Mouse (Mus musculus) E14TG2a.4 (cell line): ENCODE results near the gene Ankrd63.

Experiments
- CTCF ChIP-seq: conservative IDR thresholded peaks from 2 replicates; pipeline ENCODE4 v1.5.1; 2014; ENCODE audit warnings: low read length
- NANOG ChIP-seq: IDR thresholded peaks from 2 replicates; pipeline ENCODE4 v1.6.1; 2014; ENCODE audit warnings: borderline replicate concordance, low read length, mixed read lengths
- POU5F1 ChIP-seq: IDR thresholded peaks from 2 replicates; pipeline ENCODE4 v1.6.1; 2014; ENCODE audit warnings: low read length, borderline replicate concordance

GRCm38 (mm10) chr2:118676839-118677741 is 26.7 kb downstream of the Ankrd63 start:
- TF ChIP-seq CTCF (no peak), NANOG (no peak), POU5F1 (no peak)
